Mouse (Mus musculus): ENCODE data around the gene Psen2. TPM values are rescaled to one million over a fixed set of nuclear protein-coding genes. Genes with fewer than 3 reads are reported as not detected.

The Psen2 gene
- polyA plus RNA-seq, 1 experiment from 2014 or later = 23.7 TPM

GRCm38 (mm10) chr1:180195703-180196381, 67.4 kb downstream of the Psen2 start:
- Histone ChIP-seq H3K36me3 (no peaks in the 10 kb centered on the region), H3K27me3 (no peaks in the 10 kb centered on the region), H3K4me3 (replicated peaks) (peak overlapping the region; percentile 72), H3K27ac (peak overlapping the region; percentile 54), H3K9me3 (replicated peaks) (no peaks in the 10 kb centered on the region), H3K4me2 (peak overlapping the region; percentile 96), H3K4me1 (replicated peaks) (peaks cover 34% of the 10 kb centered on the region), H3K9ac (peak overlapping the region; percentile 74)
- peak; percentile 100 for ATAC-seq (ENCODE audit: low read depth)
- under 1% methylated on average over 57 of the region's 57 CpGs for WGBS (ENCODE audit: insufficient replicate concordance)
- peak; percentile 98 for DNase-seq

GRCm38 (mm10) chr1:180194781-180195471, 68.3 kb downstream of the Psen2 start:
- Histone ChIP-seq H3K4me3 (replicated peaks) (peak overlapping the region; percentile 72), H3K4me1 (replicated peaks) (peaks cover 34% of the 10 kb centered on the region), H3K9ac (peak overlapping the region; percentile 74), H3K36me3 (no peaks in the 10 kb centered on the region), H3K4me2 (peak overlapping the region; percentile 96), H3K27me3 (no peaks in the 10 kb centered on the region), H3K27ac (peak overlapping the region; percentile 54), H3K9me3 (replicated peaks) (no peaks in the 10 kb centered on the region)
- DNase-seq (peak; percentile 34), ATAC-seq (ENCODE audit: low read depth) (peak; percentile 5; the same call in 1 of the 2 replicates)
- WGBS (ENCODE audit: insufficient replicate concordance) = 13% methylated on average over 9 of the region's 9 CpGs

- Histone ChIP-seq H3K27me3 (no peaks in the 10 kb centered on the region), H3K36me3 (no peaks in the 10 kb centered on the region), H3K4me3 (replicated peaks) (no peak overlapping the region), H3K4me2 (peak overlapping the region; percentile 96; the same call in 1 of the 2 replicates), H3K9ac (0 out of 2 replicates have a peak overlapping the region, but pooled peaks have one; percentile 1), H3K27ac (no peak overlapping the region), H3K9me3 (replicated peaks) (no peaks in the 10 kb centered on the region), H3K4me1 (replicated peaks) (peaks cover 34% of the 10 kb centered on the region)
- 76% methylated on average over 9 of the region's 9 CpGs for WGBS (ENCODE audit: insufficient replicate concordance)
- DNase-seq = no peak
- no peak for ATAC-seq (ENCODE audit: low read depth)
Measured at GRCm38 (mm10) chr1:180194048-180194447, 69.2 kb downstream of the Psen2 start.

- WGBS (ENCODE audit: insufficient replicate concordance) = 65% methylated on average over 8 of the region's 8 CpGs
- Histone ChIP-seq H3K4me2 (no peak overlapping the region), H3K9me3 (replicated peaks) (no peaks in the 10 kb centered on the region), H3K27ac (no peak overlapping the region), H3K36me3 (no peaks in the 10 kb centered on the region), H3K27me3 (no peaks in the 10 kb centered on the region), H3K9ac (no peak overlapping the region), H3K4me3 (replicated peaks) (no peak overlapping the region), H3K4me1 (replicated peaks) (peaks cover 34% of the 10 kb centered on the region)
- ATAC-seq (ENCODE audit: low read depth) (no peak), DNase-seq (no peak)
Measured at GRCm38 (mm10) chr1:180193391-180193935, 69.8 kb downstream of the Psen2 start.

GRCm38 (mm10) chr1:180192866-180193265, 70.4 kb downstream of the Psen2 start:
- WGBS (ENCODE audit: insufficient replicate concordance) = 24% methylated on average over 4 of the region's 4 CpGs
- no peak overlapping the region for H3K9ac ChIP-seq
- DNase-seq (no peak), ATAC-seq (ENCODE audit: low read depth) (no peak)
- no peaks in the 10 kb centered on the region for H3K36me3 ChIP-seq
- no peak overlapping the region for H3K27ac ChIP-seq
- no peaks in the 10 kb centered on the region for H3K9me3 ChIP-seq (replicated peaks)
- no peak overlapping the region for H3K4me2 ChIP-seq
- no peak overlapping the region for H3K4me3 ChIP-seq (replicated peaks)
- peaks cover 34% of the 10 kb centered on the region for H3K4me1 ChIP-seq (replicated peaks)
- no peaks in the 10 kb centered on the region for H3K27me3 ChIP-seq

- H3K36me3 ChIP-seq = no peaks in the 10 kb centered on the region
- no peak overlapping the region for H3K9ac ChIP-seq
- no peak overlapping the region for H3K4me3 ChIP-seq (replicated peaks)
- no peak for DNase-seq
- no peaks in the 10 kb centered on the region for H3K27me3 ChIP-seq
- no peak overlapping the region for H3K27ac ChIP-seq
- no peak overlapping the region for H3K4me2 ChIP-seq
- 46% methylated on average over 7 of the region's 7 CpGs for WGBS (ENCODE audit: insufficient replicate concordance)
- H3K9me3 ChIP-seq (replicated peaks) = no peaks in the 10 kb centered on the region
- no peak for ATAC-seq (ENCODE audit: low read depth)
- peaks cover 34% of the 10 kb centered on the region for H3K4me1 ChIP-seq (replicated peaks)
Measured at GRCm38 (mm10) chr1:180191651-180192220, 71.5 kb downstream of the Psen2 start.

GRCm38 (mm10) chr1:180191112-180191511, 72.1 kb downstream of the Psen2 start:
- DNase-seq (no peak), ATAC-seq (ENCODE audit: low read depth) (no peak)
- Histone ChIP-seq H3K27ac (no peak overlapping the region), H3K4me1 (replicated peaks) (peaks cover 34% of the 10 kb centered on the region), H3K4me2 (no peak overlapping the region), H3K9me3 (replicated peaks) (no peaks in the 10 kb centered on the region), H3K9ac (no peak overlapping the region), H3K36me3 (no peaks in the 10 kb centered on the region), H3K27me3 (no peaks in the 10 kb centered on the region), H3K4me3 (replicated peaks) (no peak overlapping the region)
- WGBS (ENCODE audit: insufficient replicate concordance) = 75% methylated on average over 8 of the region's 8 CpGs

GRCm38 (mm10) chr1:180188951-180189350, 74.3 kb downstream of the Psen2 start:
- WGBS (ENCODE audit: insufficient replicate concordance) = 77% methylated on average over 4 of the region's 4 CpGs
- Histone ChIP-seq H3K9ac (no peak overlapping the region), H3K4me3 (replicated peaks) (no peak overlapping the region), H3K36me3 (no peaks in the 10 kb centered on the region), H3K27me3 (no peaks in the 10 kb centered on the region), H3K4me1 (replicated peaks) (peaks cover 39% of the 10 kb centered on the region), H3K9me3 (replicated peaks) (no peaks in the 10 kb centered on the region), H3K27ac (no peak overlapping the region), H3K4me2 (no peak overlapping the region)
- ATAC-seq (ENCODE audit: low read depth) (no peak), DNase-seq (no peak)

GRCm38 (mm10) chr1:180186371-180186770, 76.9 kb downstream of the Psen2 start:
- WGBS (ENCODE audit: insufficient replicate concordance) = 73% methylated on average over 3 of the region's 3 CpGs
- no peak overlapping the region for H3K4me3 ChIP-seq (replicated peaks)
- no peaks in the 10 kb centered on the region for H3K9me3 ChIP-seq (replicated peaks)
- no peak overlapping the region for H3K9ac ChIP-seq
- H3K4me2 ChIP-seq = no peak overlapping the region
- DNase-seq = no peak
- H3K27ac ChIP-seq = no peak overlapping the region
- ATAC-seq (ENCODE audit: low read depth) = no peak
- no peaks in the 10 kb centered on the region for H3K27me3 ChIP-seq
- H3K4me1 ChIP-seq (replicated peaks) = peaks cover 48% of the 10 kb centered on the region
- H3K36me3 ChIP-seq = no peaks in the 10 kb centered on the region

GRCm38 (mm10) chr1:180185877-180186276, 77.4 kb downstream of the Psen2 start:
- Histone ChIP-seq H3K27me3 (no peaks in the 10 kb centered on the region), H3K4me1 (replicated peaks) (peaks cover 51% of the 10 kb centered on the region), H3K27ac (no peak overlapping the region), H3K9me3 (replicated peaks) (no peaks in the 10 kb centered on the region), H3K4me2 (no peak overlapping the region), H3K9ac (no peak overlapping the region), H3K4me3 (replicated peaks) (no peak overlapping the region), H3K36me3 (no peaks in the 10 kb centered on the region)
- 60% methylated on average over 5 of the region's 5 CpGs for WGBS (ENCODE audit: insufficient replicate concordance)
- DNase-seq (no peak), ATAC-seq (ENCODE audit: low read depth) (no peak)

- DNase-seq (no peak), ATAC-seq (ENCODE audit: low read depth) (peak; percentile 65)
- Histone ChIP-seq H3K4me3 (replicated peaks) (no peak overlapping the region), H3K9ac (no peak overlapping the region), H3K9me3 (replicated peaks) (no peaks in the 10 kb centered on the region), H3K27ac (no peak overlapping the region), H3K4me1 (replicated peaks) (peaks cover 51% of the 10 kb centered on the region), H3K4me2 (peak overlapping the region; percentile 1; the same call in 1 of the 2 replicates), H3K27me3 (no peaks in the 10 kb centered on the region), H3K36me3 (no peaks in the 10 kb centered on the region)
- 8% methylated on average over 7 of the region's 7 CpGs for WGBS (ENCODE audit: insufficient replicate concordance)
Measured at GRCm38 (mm10) chr1:180184768-180185167, 78.5 kb downstream of the Psen2 start.

Data from liver, embryonic 13.5 days (tissue).